ENCODE assay signal across 30 mouse cellular contexts in genomic region chr13:92410486-92410885, GRCm38 (mm10). TPM values are rescaled to one million over a fixed set of nuclear protein-coding genes. Genes with fewer than 3 reads are reported as not detected.
DNase-seq lines count a peak whose midpoint lies in the region; ATAC-seq lines count a peak whose summit lies in the region.
"Had no signal": no experiment of that assay in that cellular context is flagged by ENCODE, and none has a peak within 500 bp of the region (broad histone marks: within the 10 kb centered on the region; RNA-seq: fewer than 3 reads in every experiment).

No protein-coding gene starts in this region.

- H3K9me3 ChIP-seq in midbrain, embryonic 11.5 days (ENCODE audit: control insufficient read depth, low read length) = no peaks in the 10 kb centered on the region
- H3K9me3 ChIP-seq in midbrain, embryonic 10.5 days (replicated peaks) = no peaks in the 10 kb centered on the region; the same call in 1 of the 2 replicates
- H3K9me3 ChIP-seq: embryonic facial prominence, embryonic 10.5 days; embryonic facial prominence, embryonic 13.5 days; forebrain, embryonic 12.5 days; forebrain, embryonic 15.5 days; G1E; heart, embryonic 10.5 days; heart, embryonic 13.5 days; hindbrain, embryonic 15.5 days had no signal

- DNase-seq in adrenal gland, adult 2 months = peak; percentile 54
- DNase-seq in adrenal gland, postnatal 4 days (ENCODE audit: low spot score in 2 of 2) = no peak
- peak; percentile 45 for DNase-seq in midbrain, embryonic 11.5 days (ENCODE audit: low spot score, missing footprints)
- DNase-seq in midbrain, embryonic 10.5 days (ENCODE audit: low spot score) = no peak
- peak; percentile 27 to 46 for DNase-seq in adrenal gland, postnatal 36 days
- DNase-seq in ovary, postnatal 10 days (ENCODE audit: low spot score) = no peak
- DNase-seq: B cell, adult 2 months; cerebellum, adult 11-12 months; cerebellum, adult 8-10 months; cerebellum, postnatal 10 days; gastrocnemius, postnatal 25 days; heart, adult 2 months; heart, postnatal 14 days; kidney, adult 2 months had no signal

- H3K4me1 ChIP-seq in midbrain, embryonic 11.5 days (ENCODE audit: control insufficient read depth, insufficient read depth, low read length) = no peaks in the 10 kb centered on the region
- H3K4me1 ChIP-seq in midbrain, embryonic 10.5 days = no peaks in the 10 kb centered on the region
- H3K4me1 ChIP-seq: embryonic facial prominence, embryonic 10.5 days; embryonic facial prominence, embryonic 13.5 days; forebrain, embryonic 12.5 days; forebrain, embryonic 15.5 days; heart, embryonic 10.5 days; heart, embryonic 13.5 days; hindbrain, embryonic 12.5 days; hindbrain, embryonic 15.5 days had no signal

- no peaks in the 10 kb centered on the region for H3K36me3 ChIP-seq in midbrain, embryonic 11.5 days (ENCODE audit: control insufficient read depth, insufficient read depth, low read length)
- no peaks in the 10 kb centered on the region for H3K36me3 ChIP-seq in midbrain, embryonic 10.5 days
- H3K36me3 ChIP-seq: embryonic facial prominence, embryonic 10.5 days; embryonic facial prominence, embryonic 13.5 days; forebrain, embryonic 12.5 days; forebrain, embryonic 15.5 days; G1E; heart, embryonic 10.5 days; heart, embryonic 13.5 days; hindbrain, embryonic 12.5 days; hindbrain, embryonic 15.5 days had no signal

- 73% methylated on average over 2 of the region's 2 CpGs for WGBS in midbrain, embryonic 11.5 days
- 84% methylated on average over 2 of the region's 2 CpGs for WGBS in midbrain, embryonic 10.5 days

- no peak overlapping the region for H3K9ac ChIP-seq in midbrain, embryonic 11.5 days (ENCODE audit: low read length)
- H3K9ac ChIP-seq: embryonic facial prominence, embryonic 13.5 days; forebrain, embryonic 12.5 days; forebrain, embryonic 15.5 days; heart, embryonic 13.5 days; hindbrain, embryonic 12.5 days; hindbrain, embryonic 15.5 days had no signal

- ATAC-seq in midbrain, embryonic 11.5 days (ENCODE audit: low FRiP score) = no peak
- ATAC-seq: forebrain, embryonic 15.5 days; intestine, postnatal 0 days; Patski had no signal

- H3K4me2 ChIP-seq in midbrain, embryonic 11.5 days = no peak overlapping the region
- H3K4me2 ChIP-seq: embryonic facial prominence, embryonic 13.5 days; forebrain, embryonic 12.5 days; forebrain, embryonic 15.5 days; heart, embryonic 13.5 days; hindbrain, embryonic 12.5 days; hindbrain, embryonic 15.5 days had no signal

- no peak overlapping the region for H3K27ac ChIP-seq in midbrain, embryonic 11.5 days (ENCODE audit: low read depth, low read length)
- H3K27ac ChIP-seq in midbrain, embryonic 10.5 days (replicated peaks) = no peak overlapping the region
- H3K27ac ChIP-seq: embryonic facial prominence, embryonic 10.5 days; embryonic facial prominence, embryonic 13.5 days; forebrain, embryonic 12.5 days; forebrain, embryonic 15.5 days; heart, adult 2 months; heart, embryonic 10.5 days; heart, embryonic 13.5 days; hindbrain, embryonic 12.5 days; hindbrain, embryonic 15.5 days had no signal

- no peak overlapping the region for H3K4me3 ChIP-seq in midbrain, embryonic 11.5 days (ENCODE audit: low read depth, low read length)
- no peak overlapping the region for H3K4me3 ChIP-seq in midbrain, embryonic 10.5 days
- H3K4me3 ChIP-seq: embryonic facial prominence, embryonic 10.5 days; embryonic facial prominence, embryonic 13.5 days; erythroblast, embryonic 14.5 days; forebrain, embryonic 12.5 days; forebrain, embryonic 15.5 days; heart, adult 2 months; heart, embryonic 10.5 days; heart, embryonic 13.5 days; hindbrain, embryonic 12.5 days; hindbrain, embryonic 15.5 days had no signal

- H3K27me3 ChIP-seq in midbrain, embryonic 11.5 days (ENCODE audit: control insufficient read depth, insufficient read depth, low read length) = no peaks in the 10 kb centered on the region
- H3K27me3 ChIP-seq in midbrain, embryonic 10.5 days (ENCODE audit: low read depth, poor library complexity, severe bottlenecking) = no peaks in the 10 kb centered on the region
- H3K27me3 ChIP-seq: CH12.LX; embryonic facial prominence, embryonic 13.5 days; forebrain, embryonic 12.5 days; forebrain, embryonic 15.5 days; heart, embryonic 13.5 days; hindbrain, embryonic 12.5 days; hindbrain, embryonic 15.5 days had no signal

RNA-seq across cellular contexts. Expression of gene Ankrd34b, which starts 15.2 kb away (rescaled TPM):
- 1 to 10 TPM; 1.2 to 1.4 TPM for total RNA-seq in adrenal gland, adult 2 months (2021)
- polyA plus RNA-seq in adrenal gland, adult 2 months (2012; rRNA removed) = 0.25 and 0.38 TPM in 2 replicates
- under 1 TPM; 0.37 to 0.62 TPM for total RNA-seq in adrenal gland, postnatal 4 days (2021)
- 0.11 and 0.15 TPM in 2 replicates for polyA plus RNA-seq in midbrain, embryonic 11.5 days (2014; fragmentation: Nextera tagmentation; extraction: Ambion mirVana)
- 0.09 and 0.11 TPM in 2 replicates for polyA plus RNA-seq in midbrain, embryonic 10.5 days (2016; fragmentation: Nextera tagmentation; extraction: Ambion mirVana)
- 1 to 10 TPM in 1 of 2 experiments, under 1 TPM in 1; 0.69 to 1.3 TPM for total RNA-seq in adrenal gland, postnatal 36 days (2021)
- total RNA-seq: CH12.LX; gastrocnemius, adult 8-10 months; gastrocnemius, postnatal 25 days; heart, adult 2 months; hematopoietic stem cell, adult 5-6 weeks had no signal
- polyA plus RNA-seq: embryonic facial prominence, embryonic 10.5 days; embryonic facial prominence, embryonic 13.5 days; erythroblast, embryonic 14.5 days; G1E; heart, adult 2 months; intestine, embryonic 14.5 days had no signal

RNA-seq across cellular contexts. Expression of gene Msh3, which starts 55.7 kb away (rescaled TPM):
- 10 to 100 TPM; 17.9 to 21.6 TPM for total RNA-seq in adrenal gland, adult 2 months (2021)
- polyA plus RNA-seq in adrenal gland, adult 2 months (2012; rRNA removed) = 7.2 and 7.3 TPM in 2 replicates
- total RNA-seq in adrenal gland, postnatal 4 days (2021) = 10 to 100 TPM; 36.5 to 39.2 TPM
- polyA plus RNA-seq in midbrain, embryonic 11.5 days (2014; fragmentation: Nextera tagmentation; extraction: Ambion mirVana) = 35.3 and 41.2 TPM in 2 replicates
- 31.0 and 31.2 TPM in 2 replicates for polyA plus RNA-seq in midbrain, embryonic 10.5 days (2016; fragmentation: Nextera tagmentation; extraction: Ambion mirVana)
- 10 to 100 TPM; 15.7 to 26.2 TPM for total RNA-seq in adrenal gland, postnatal 36 days (2021)

RNA-seq across cellular contexts. Expression of gene Dhfr, which starts 56.0 kb away (rescaled TPM):
- total RNA-seq in adrenal gland, adult 2 months (2021) = 1 to 10 TPM; 2.3 to 2.9 TPM
- 0.83 and 1.1 TPM in 2 replicates for polyA plus RNA-seq in adrenal gland, adult 2 months (2012; rRNA removed)
- 1 to 10 TPM; 9.4 to 9.6 TPM for total RNA-seq in adrenal gland, postnatal 4 days (2021)
- 25.3 and 25.8 TPM in 2 replicates for polyA plus RNA-seq in midbrain, embryonic 11.5 days (2014; fragmentation: Nextera tagmentation; extraction: Ambion mirVana)
- 24.9 and 28.5 TPM in 2 replicates for polyA plus RNA-seq in midbrain, embryonic 10.5 days (2016; fragmentation: Nextera tagmentation; extraction: Ambion mirVana)
- total RNA-seq in adrenal gland, postnatal 36 days (2021) = 1 to 10 TPM; 2.5 to 4.1 TPM

Comparison
In these comparisons a context has a peak if more than half of its experiments do, and no peak if none do; other contexts are left out.
1. DNase-seq: peak in adrenal gland, adult 2 months (single experiment), midbrain, embryonic 11.5 days (single experiment) and adrenal gland, postnatal 36 days (2 of 2); none in adrenal gland, postnatal 4 days (0 of 2), midbrain, embryonic 10.5 days (single experiment) and ovary, postnatal 10 days (single experiment).